Mouse (Mus musculus) CH12.LX (cell line): ENCODE results near the gene Ccdc183. TPM values are rescaled to one million over a fixed set of nuclear protein-coding genes. Genes with fewer than 3 reads are reported as not detected.

Experiments
- DNase-seq: peaks from one replicate; pipeline ENCODE4 v3.0.0-alpha.2; 2013; ENCODE audit errors: extremely low read depth
- H3K27ac ChIP-seq: 2 replicates; pipeline ENCODE4 v1.5.1; 2012; ENCODE audit warnings: low read depth, mild to moderate bottlenecking, control low read depth, moderate library complexity; ENCODE audit not compliant: insufficient read depth
- H3K27me3 ChIP-seq: replicated peaks from 2 replicates; pipeline ENCODE3; 2012; ENCODE audit warnings: inconsistent platforms
- H3K36me3 ChIP-seq, 2 experiments: replicated peaks in 1 of 2; 2 replicates each; pipeline versions ENCODE3 to v1.6.1; 2012; ENCODE audit warnings: inconsistent platforms in 1 of 2, low read length in 1 of 2, mild to moderate bottlenecking in 1 of 2, mixed read lengths in 1 of 2, moderate library complexity in 1 of 2; ENCODE audit not compliant: control insufficient read depth in 1 of 2, insufficient read depth in 1 of 2
- H3K4me1 ChIP-seq, 2 experiments: 2 replicates each; pipeline ENCODE4 v1.6.1; 2012; ENCODE audit warnings: inconsistent platforms in 1 of 2, moderate library complexity in 1 of 2; ENCODE audit not compliant: insufficient read depth in 2 of 2, control insufficient read depth in 1 of 2
- H3K4me2 ChIP-seq: 2 replicates; pipeline ENCODE4 v1.6.1; 2012; ENCODE audit warnings: low read depth, mild to moderate bottlenecking, control low read depth; ENCODE audit not compliant: poor library complexity, insufficient read depth, severe bottlenecking
- H3K4me3 ChIP-seq, 3 experiments: fragments of 150-350 bp in 1 of 3; sonication (generic) in 1 of 3; replicated peaks in 1 of 3; 2 replicates each; pipeline versions ENCODE3 to v1.5.1; 2011 to 2012; ENCODE audit warnings: low read depth in 2 of 3, low read length in 2 of 3, mild to moderate bottlenecking in 2 of 3, moderate library complexity in 2 of 3, control low read depth in 1 of 3, improper control_type of control experiment in 1 of 3, inconsistent platforms in 1 of 3, mixed read lengths in 1 of 3; ENCODE audit not compliant: poor library complexity in 1 of 3
- H3K79me2 ChIP-seq: replicated peaks from 2 replicates; pipeline ENCODE4 v1.6.1; 2012; ENCODE audit warnings: mild to moderate bottlenecking, moderate library complexity; ENCODE audit not compliant: control insufficient read depth, poor library complexity, insufficient read depth, severe bottlenecking; ENCODE audit errors: extremely low read depth
- H3K9ac ChIP-seq: 2 replicates; pipeline ENCODE4 v1.6.1; 2012; ENCODE audit warnings: low read depth, mild to moderate bottlenecking, control low read depth, moderate library complexity; ENCODE audit not compliant: insufficient read depth
- H3K9me3 ChIP-seq: replicated peaks from 2 replicates; pipeline ENCODE3; 2012; ENCODE audit warnings: low read length, inconsistent platforms, mixed read lengths
- BHLHE40 ChIP-seq: IDR thresholded peaks from 2 replicates; pipeline ENCODE4 v1.6.1; 2011; ENCODE audit warnings: mild to moderate bottlenecking, low read depth, low read length, improper control_type of control experiment
- CTCF ChIP-seq, 2 experiments: IDR thresholded peaks in 1 of 2; conservative IDR thresholded peaks in 1 of 2; 2 replicates each; pipeline ENCODE4 v1.5.1; 2011 to 2012; ENCODE audit warnings: low read depth in 2 of 2, low read length in 2 of 2, improper control_type of control experiment in 1 of 2, inconsistent platforms in 1 of 2, mild to moderate bottlenecking in 1 of 2, moderate library complexity in 1 of 2
- GABPA ChIP-seq: IDR thresholded peaks from 2 replicates; pipeline ENCODE4 v1.6.1; 2012; ENCODE audit warnings: low read depth, low read length, improper control_type of control experiment, inconsistent platforms; ENCODE audit not compliant: insufficient replicate concordance
- IRF4 ChIP-seq: IDR thresholded peaks from 2 replicates; pipeline ENCODE4 v1.6.1; 2014; ENCODE audit warnings: low read depth, mild to moderate bottlenecking, inconsistent platforms, low read length, improper control_type of control experiment
- MAFK ChIP-seq: IDR thresholded peaks from 2 replicates; pipeline ENCODE4 v1.6.1; 2011; ENCODE audit warnings: low read length, improper control_type of control experiment; ENCODE audit not compliant: insufficient replicate concordance
- MAX ChIP-seq: IDR thresholded peaks from 2 replicates; pipeline ENCODE4 v1.6.1; 2011; ENCODE audit warnings: low read length, improper control_type of control experiment
- MAZ ChIP-seq: IDR thresholded peaks from 2 replicates; pipeline ENCODE4 v1.6.1; 2012; ENCODE audit warnings: low read depth, mild to moderate bottlenecking, inconsistent platforms, low read length, improper control_type of control experiment, moderate library complexity
- MEF2A ChIP-seq: IDR thresholded peaks from 2 replicates; pipeline ENCODE4 v1.6.1; 2014; ENCODE audit warnings: low read depth, mild to moderate bottlenecking, inconsistent platforms, low read length, improper control_type of control experiment, borderline replicate concordance
- MYC ChIP-seq: IDR thresholded peaks from 2 replicates; pipeline ENCODE4 v1.6.1; 2011; ENCODE audit warnings: low read depth, mild to moderate bottlenecking, improper control_type of control experiment, low read length
- PAX5 ChIP-seq: IDR thresholded peaks from 2 replicates; pipeline ENCODE4 v1.6.1; 2012; ENCODE audit warnings: low read length, inconsistent platforms, mixed read lengths
- POLR2A ChIP-seq: IDR thresholded peaks from 2 replicates; pipeline ENCODE4 v1.6.1; 2011; ENCODE audit warnings: low read depth, mild to moderate bottlenecking, improper control_type of control experiment, low read length
- POLR2AphosphoS2 ChIP-seq: IDR thresholded peaks from 2 replicates; pipeline ENCODE4 v1.6.1; 2011; ENCODE audit warnings: low read depth, low read length, improper control_type of control experiment
- RAD21 ChIP-seq: IDR thresholded peaks from 2 replicates; pipeline ENCODE4 v1.6.1; 2011; ENCODE audit warnings: low read depth, mild to moderate bottlenecking, low read length, improper control_type of control experiment, moderate library complexity
- TCF12 ChIP-seq: IDR thresholded peaks from 2 replicates; pipeline ENCODE4 v1.6.1; 2014; ENCODE audit warnings: low read depth, mild to moderate bottlenecking, inconsistent platforms, low read length, improper control_type of control experiment
- USF1 ChIP-seq: IDR thresholded peaks from 2 replicates; pipeline ENCODE4 v1.6.1; 2014; ENCODE audit warnings: low read depth, mild to moderate bottlenecking, inconsistent platforms, low read length, improper control_type of control experiment
- USF2 ChIP-seq: conservative IDR thresholded peaks from 2 replicates; pipeline ENCODE4 v1.6.1; 2011; ENCODE audit warnings: low read depth, low read length, improper control_type of control experiment
- ZC3H11A ChIP-seq: IDR thresholded peaks from 2 replicates; pipeline ENCODE4 v1.6.1; 2012; ENCODE audit warnings: low read depth, mild to moderate bottlenecking, inconsistent platforms, low read length, improper control_type of control experiment
- ZKSCAN1 ChIP-seq: IDR thresholded peaks from 2 replicates; pipeline ENCODE4 v1.6.1; 2012; ENCODE audit warnings: low read depth, inconsistent platforms, low read length, improper control_type of control experiment, borderline replicate concordance
- dilution Hi-C: fragments of 300-500 bp; cut with MboI; formaldehyde crosslinking; loops from 2 replicates; pipeline ENCODE4 v1.14.3; 2020; ENCODE audit warnings: low sequenced_read_pairs; ENCODE audit not compliant: extremely low pct_unique_long_range_greater_than_20kb, extremely low pct_ligation_motif_present
- in situ Hi-C: fragments of 300-500 bp; cut with MboI; formaldehyde crosslinking; loops from 3 replicates; pipeline ENCODE4 v1.14.3; 2019; ENCODE audit warnings: low sequenced_read_pairs, low pct_ligation_motif_present, low pct_unique_long_range_greater_than_20kb, mixed read lengths
- polyA plus RNA-seq: library from polyadenylated mRNA; unstranded; fragments of >175 nt; gene quantifications from 2 replicates; pipeline ENCODE4 v1.2.1, GENCODE M21; 2012; ENCODE audit warnings: low read depth; ENCODE audit not compliant: insufficient read length
- total RNA-seq, 2 experiments: library from RNA; depleted of rRNA; stranded (reverse); fragments of 300-350 nt in 1 of 2; fragments of >200 nt in 1 of 2; gene quantifications; 2 replicates each; pipeline ENCODE4 v1.2.3; 2012 to 2014

Ccdc183 gene
- total and polyA plus RNA-seq, 3 experiments, result 0.13 TPM; not detected in 2

DNA sequence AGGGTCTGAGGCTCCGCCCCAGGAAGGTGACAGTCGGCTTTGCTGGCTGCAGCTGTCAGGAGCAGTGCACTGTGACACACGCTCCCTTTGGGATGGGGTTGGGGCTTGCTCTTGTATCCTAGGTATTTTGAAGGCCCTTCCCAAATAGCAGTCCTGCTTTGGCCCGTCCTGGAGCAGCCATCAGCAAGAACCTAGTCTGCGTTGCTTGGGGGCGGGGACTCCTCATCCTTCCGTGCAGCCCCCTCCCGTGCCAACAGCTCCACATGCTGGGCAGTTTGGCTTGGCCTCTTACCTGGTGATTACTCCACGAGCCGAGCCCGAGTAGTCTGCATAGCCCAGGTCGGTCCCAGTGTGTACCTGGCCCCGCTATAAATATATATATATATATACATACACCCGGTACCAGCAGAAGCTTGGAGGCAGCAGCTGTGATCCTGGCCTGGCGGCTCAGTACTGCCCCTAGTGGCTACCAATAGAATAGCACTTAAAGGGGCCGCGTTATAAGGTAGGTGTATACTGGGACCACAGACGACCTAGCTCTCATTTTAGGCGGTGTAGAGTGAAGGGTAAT, 36.1 kb downstream of the Ccdc183 start, which contains the start of gene Ajm1:
TSS of gene Ajm1 (minus strand) at position 464 of the 571 bp plus-strand sequence.
- H3K79me2 ChIP-seq, result no peaks in the 10 kb centered on the region
- H3K4me1 ChIP-seq, result peaks cover 5 to 24% of the 10 kb centered on the region in 2 experiments; a peak in 3 of 4 replicates
- no peak for TF ChIP-seq IRF4
- no peak for TF ChIP-seq ZC3H11A
- no peak for TF ChIP-seq ZKSCAN1
- TF ChIP-seq POLR2A, result no peak
- no peak for TF ChIP-seq MEF2A
- TF ChIP-seq USF2, result no peak
- no peak for TF ChIP-seq MAFK
- TF ChIP-seq GABPA, result no peak
- peak; percentile 82 to 89 for TF ChIP-seq CTCF (conservative IDR thresholded peaks at IDR 0.05 in 1 of 2, IDR thresholded peaks at IDR 0.05 in 1 of 2; ENCODE audit: low read depth in 2 of 2, low read length in 2 of 2)
- no peak for TF ChIP-seq MAZ
- TF ChIP-seq PAX5, result no peak
- 0 out of 2 replicates have a peak, but pooled peaks have one; percentile 64 for TF ChIP-seq POLR2AphosphoS2
- no peak for TF ChIP-seq USF1
- peak; percentile 49 for TF ChIP-seq RAD21
- peak; percentile 35; the same call in 1 of the 2 replicates for TF ChIP-seq TCF12
- dilution Hi-C loops, result no loop called here
- H3K4me2 ChIP-seq, result peak within 1 kb of the TSS; percentile 34
- H3K9ac ChIP-seq, result no peak within 1 kb of the TSS
- no peaks in the 10 kb centered on the region for H3K27me3 ChIP-seq
- H3K27ac ChIP-seq, result no peak within 1 kb of the TSS
- peak within 1 kb of the TSS; percentile 57 to 60 (median 59) for H3K4me3 ChIP-seq
- H3K36me3 ChIP-seq, result peaks cover 47 to 78% of the 10 kb centered on the region in 2 experiments
- peaks cover 37% of the 10 kb centered on the region for H3K9me3 ChIP-seq
- DNase-seq, result peak; percentile 76
- in situ Hi-C loops, result no loop called here

DNA sequence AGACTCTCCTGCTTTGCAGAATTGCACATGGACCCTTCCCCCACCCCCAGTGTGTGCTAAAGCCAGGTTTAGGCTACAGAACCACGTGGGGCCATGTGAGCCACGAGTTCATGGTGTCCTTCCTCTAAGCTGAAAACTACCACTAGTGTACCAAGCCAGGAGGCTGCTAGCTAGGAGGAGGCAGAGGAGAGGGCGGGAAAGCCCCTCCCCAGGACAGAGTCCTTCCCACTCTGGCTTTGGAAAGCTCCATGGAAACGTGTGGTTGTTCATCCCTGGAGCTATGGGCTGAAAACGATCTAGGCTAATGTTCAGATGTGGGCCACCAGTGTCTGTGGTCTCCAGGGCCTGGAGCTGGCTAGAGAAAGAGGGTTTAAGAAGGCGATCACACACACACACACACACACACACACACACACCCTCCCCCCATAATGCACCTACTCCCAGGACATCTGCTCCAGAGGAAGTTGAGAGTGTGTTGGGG, 36.8 kb downstream of the Ccdc183 start:
- Histone ChIP-seq H3K27me3 (no peaks in the 10 kb centered on the region), H3K4me2 (no peak overlapping the region), H3K79me2 (no peaks in the 10 kb centered on the region), H3K9ac (no peak overlapping the region), H3K27ac (no peak overlapping the region), H3K9me3 (peaks cover 39% of the 10 kb centered on the region), H3K4me3 (peak overlapping the region in 2 of 3 experiments; percentile 57 to 60), H3K36me3 (peaks cover 42 to 75% of the 10 kb centered on the region in 2 experiments), H3K4me1 (peaks cover 8 to 31% of the 10 kb centered on the region in 2 experiments; a peak in 3 of 4 replicates)
- peak; percentile 28 for DNase-seq
- in situ Hi-C loops, result no loop called here
- dilution Hi-C loops, result no loop called here
- no peak for TF ChIP-seq BHLHE40
- peak; percentile 49; the same call in 1 of the 2 replicates for TF ChIP-seq MYC
- peak; percentile 77 for TF ChIP-seq MAX
- TF ChIP-seq IRF4, result no peak
